Mouse (Mus musculus) embryo, embryonic 10.5 days (tissue): ENCODE results near the gene Lmln.
"Not testable (repeated sequence)": the region's sequence is repeated elsewhere in the genome, so short reads cannot be mapped to it uniquely, and the experiment has no call there.

Experiments
- DNase-seq: peaks from one replicate; pipeline ENCODE4 v3.0.0-alpha.2; 2015; ENCODE audit warnings: low spot score

Gene Lmln

DNA sequence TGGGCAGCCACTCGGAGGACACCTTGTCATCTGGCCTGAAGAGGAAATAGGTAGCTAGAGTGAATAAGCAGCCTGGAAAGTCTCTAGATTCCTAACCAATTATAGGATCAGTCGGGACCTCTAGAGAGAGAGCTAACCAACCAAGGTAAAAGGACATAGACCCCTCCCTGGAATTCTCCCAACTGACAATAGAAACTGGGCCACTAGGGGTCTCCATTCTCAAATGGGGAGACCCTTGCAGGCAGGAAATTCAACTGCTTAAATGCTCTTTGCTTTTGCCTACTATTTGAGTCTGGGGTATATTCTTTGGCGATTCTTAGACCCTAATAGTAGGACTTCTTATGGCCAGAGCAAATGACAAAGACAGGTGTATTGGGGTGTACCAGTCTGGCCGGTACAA lies 72.8 kb downstream of the Lmln start:
- DNase-seq, result peak; percentile 52

DNA sequence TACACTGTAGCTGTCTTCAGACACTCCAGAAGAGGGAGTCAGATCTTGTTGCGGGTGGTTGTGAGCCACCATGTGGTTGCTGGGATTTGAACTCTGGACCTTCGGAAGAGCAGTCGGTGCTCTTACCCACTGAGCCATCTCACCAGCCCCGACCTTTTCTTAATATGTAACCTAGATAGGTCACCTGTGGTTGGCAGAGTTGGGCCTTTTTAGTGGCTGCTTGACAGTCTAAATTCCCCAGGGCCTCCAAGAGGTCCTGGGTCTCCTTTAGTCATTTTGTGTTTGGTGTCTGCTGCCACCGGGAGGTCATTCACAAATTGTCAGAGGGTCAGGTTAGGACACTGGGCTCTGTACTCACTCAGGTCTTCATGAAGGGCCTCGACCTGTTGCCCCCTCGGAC lies 76.7 kb downstream of the Lmln start:
- DNase-seq, result not testable (repeated sequence)

DNA sequence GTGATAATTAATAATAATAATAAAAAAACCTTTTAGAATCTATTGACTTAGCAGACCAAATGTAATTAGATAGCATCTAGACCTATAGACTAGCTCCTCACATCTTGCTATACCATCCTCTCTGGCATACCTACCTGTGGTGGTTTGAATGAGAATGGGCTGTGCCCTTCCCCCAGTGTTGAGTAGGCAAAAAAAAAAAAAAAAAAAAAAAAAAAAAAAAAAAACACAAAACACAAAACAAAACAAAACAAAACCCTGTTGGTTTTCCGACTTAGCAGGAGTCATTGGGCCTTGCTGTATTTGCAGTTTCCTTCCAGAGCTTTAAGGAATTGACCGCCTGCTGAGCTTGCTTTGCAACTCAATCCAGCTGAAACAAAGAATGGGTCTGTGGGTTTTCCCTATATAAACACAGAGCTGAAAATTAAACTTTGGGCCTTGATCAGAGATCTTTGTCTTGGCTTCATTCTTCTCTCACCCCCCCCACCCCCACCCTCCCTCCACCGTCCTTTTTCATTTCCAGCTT lies 79.5 kb downstream of the Lmln start:
- no peak for DNase-seq

DNA sequence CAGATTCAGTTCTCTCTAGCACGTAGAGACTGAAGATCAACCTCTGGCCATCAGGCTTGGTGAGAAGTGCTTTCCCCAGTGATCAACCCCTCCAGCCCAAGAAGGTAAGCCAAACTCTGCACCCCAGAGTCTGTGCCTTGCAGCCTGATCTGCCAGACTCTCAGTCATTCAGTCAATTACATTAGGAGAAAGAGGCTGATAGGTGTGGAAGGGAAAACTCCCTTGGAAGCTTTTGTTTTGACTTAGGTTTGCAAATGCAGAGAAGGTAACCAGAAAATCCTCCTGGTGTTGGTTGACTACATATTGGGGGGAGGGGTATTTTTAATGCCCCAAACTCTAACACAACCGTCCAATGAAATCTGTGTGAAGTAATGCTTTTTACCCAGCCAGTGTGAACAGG lies 81.1 kb downstream of the Lmln start:
- DNase-seq, result no peak

DNA sequence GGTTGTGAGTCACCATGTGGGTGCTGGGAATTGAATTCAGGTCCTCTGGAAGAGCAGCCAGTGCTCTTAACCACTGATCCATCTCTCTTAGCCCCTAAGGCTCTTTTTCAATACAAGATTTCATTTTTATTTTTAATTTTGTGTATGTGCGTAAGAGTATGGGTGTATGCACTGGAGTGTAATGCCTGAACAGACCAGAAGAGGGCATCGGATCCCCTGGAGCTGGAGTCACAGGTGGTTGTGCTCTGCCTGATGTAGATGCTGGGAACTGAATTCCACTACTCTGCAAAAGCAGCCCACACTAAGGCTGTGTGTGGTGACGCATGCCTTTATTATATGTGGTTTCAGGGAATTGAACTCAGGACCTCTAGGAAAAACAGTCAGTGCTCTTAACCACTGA lies 83.9 kb downstream of the Lmln start:
- no peak for DNase-seq

DNA sequence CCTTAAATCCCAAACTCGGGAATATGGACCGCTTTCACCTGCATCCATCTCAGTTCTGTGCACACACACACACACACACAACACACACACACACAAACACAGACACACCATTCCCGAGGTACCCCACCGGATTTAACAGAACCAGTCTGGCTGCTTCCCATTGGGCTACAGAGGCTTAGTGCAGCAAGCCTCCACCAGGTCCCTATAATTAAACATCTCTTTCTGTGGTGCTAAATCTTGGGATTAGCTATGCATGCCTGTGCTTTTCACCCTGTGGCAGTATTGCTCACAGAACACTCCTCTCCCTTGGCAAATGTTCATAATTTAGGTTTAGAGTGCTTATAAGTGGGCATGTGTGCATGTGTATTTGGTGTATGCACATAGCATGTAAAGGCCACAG lies 85.8 kb downstream of the Lmln start:
- DNase-seq, result no peak

DNA sequence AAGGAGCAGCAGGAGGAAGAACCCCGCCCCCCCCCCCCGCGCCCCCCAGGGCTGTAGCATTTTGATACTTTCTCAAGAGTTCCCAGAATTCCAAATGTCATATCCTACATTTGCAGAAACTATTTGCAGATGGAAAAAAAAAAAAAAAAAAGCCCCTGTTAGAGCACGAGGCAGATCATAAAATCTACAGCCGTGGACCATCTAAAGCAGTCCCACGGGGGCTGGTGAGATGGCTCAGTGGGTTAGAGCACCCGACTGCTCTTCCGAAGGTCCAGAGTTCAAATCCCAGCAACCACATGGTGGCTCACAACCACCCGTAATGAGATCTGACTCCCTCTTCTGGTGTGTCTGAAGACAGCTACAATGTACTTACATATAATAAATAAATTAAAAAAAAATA lies 88.6 kb downstream of the Lmln start:
- DNase-seq, result not testable (repeated sequence)

DNA sequence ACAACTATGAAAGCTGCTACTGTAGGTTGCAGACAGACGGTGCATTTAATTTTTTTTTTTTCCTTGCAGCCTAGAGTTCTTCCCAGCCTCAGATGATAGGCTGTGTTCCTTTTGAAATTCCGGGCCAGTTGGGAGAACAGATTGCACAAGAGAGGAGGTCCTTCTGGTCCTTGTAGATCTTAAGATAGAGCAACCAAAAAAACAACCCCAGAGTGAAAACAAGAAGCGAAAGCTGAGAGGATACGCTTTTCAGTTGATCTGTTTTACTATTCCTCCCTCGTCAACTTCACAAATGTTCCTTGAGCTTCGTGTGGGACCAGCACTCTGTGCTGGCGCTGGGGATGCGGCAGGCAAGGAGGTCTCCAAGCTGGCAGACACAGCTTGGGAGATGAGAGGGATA lies 89.2 kb downstream of the Lmln start:
- DNase-seq, result no peak

DNA sequence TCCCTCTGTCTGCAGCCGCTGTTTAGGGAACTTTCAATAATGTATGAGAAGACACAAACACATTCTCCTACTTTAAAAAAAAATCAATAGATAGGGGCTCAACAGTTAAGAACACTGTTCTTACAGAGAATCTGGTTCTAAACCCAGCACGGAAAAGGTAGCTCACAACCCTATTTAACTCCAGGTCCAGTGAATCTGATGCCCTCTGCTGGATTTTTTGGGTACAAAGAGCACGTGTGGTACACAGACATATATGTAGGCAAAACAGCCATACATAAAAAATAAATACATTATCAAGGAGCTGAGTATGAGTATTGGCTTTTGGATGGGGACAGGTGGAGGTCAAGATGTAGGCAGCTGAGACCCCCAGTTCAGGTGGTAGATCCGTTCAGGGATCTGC lies 92.7 kb downstream of the Lmln start:
- DNase-seq, result peak; percentile 64

DNA sequence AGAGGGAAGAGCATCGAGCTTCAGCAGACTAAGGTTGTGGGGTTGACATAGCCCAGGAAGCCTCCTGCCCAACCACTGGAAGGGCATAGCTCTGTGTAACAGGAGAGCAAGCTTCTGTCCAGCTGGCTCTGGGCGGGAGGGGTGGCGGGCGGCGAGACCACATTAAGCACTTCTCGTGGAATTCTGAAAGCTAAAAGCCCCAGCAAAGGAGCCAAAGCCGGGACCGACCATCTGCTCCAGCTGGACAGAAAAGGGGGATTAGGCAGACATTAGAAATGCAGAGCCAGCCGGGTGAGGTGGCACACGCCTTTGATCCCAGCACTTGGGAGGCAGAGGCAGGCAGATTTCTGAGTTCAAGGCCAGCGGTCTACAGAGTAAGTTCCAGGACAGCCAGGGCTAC lies 95.7 kb downstream of the Lmln start:
- no peak for DNase-seq

DNA sequence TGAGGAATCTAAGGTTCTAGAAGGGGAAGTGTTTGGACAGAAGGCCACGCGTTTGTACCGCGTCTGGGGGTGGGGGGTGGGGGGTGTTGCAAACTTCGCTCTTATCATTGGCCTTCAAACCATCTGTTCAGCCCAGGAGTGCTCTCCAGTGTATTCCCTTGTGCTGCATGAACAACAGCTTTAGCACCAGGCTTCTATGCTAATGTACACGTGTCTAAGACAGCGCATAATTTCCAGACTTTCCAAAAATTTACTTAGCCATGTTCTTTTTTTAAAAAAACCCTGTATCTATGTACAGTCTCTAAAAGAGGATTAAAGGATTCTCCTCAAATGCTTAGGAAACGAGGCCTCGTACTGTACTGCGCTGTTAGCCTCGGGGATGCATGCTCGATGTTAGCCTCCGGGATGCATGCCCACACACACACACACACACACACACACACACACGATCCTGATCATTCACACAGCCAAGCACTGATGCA lies 96.3 kb downstream of the Lmln start:
- no peak for DNase-seq

DNA sequence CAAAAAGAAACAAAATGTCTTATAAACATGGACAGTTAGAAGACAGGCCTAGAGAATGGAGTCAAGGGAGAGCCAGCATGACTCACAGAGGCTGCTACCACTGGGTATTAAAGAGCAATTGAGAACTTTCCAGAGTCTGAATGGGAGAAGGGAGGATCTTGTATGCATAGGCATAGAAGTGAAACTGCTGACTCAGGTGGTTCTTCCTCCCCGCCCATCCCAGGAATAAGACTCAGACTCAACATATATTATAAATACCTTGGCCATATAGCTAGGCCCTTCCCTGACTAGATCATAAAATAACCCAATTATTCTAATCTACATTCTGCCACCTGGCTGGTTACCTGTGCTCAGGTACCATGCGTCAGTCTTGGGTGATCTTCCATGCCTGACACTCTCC lies 97.0 kb downstream of the Lmln start:
- DNase-seq, result no peak

DNA sequence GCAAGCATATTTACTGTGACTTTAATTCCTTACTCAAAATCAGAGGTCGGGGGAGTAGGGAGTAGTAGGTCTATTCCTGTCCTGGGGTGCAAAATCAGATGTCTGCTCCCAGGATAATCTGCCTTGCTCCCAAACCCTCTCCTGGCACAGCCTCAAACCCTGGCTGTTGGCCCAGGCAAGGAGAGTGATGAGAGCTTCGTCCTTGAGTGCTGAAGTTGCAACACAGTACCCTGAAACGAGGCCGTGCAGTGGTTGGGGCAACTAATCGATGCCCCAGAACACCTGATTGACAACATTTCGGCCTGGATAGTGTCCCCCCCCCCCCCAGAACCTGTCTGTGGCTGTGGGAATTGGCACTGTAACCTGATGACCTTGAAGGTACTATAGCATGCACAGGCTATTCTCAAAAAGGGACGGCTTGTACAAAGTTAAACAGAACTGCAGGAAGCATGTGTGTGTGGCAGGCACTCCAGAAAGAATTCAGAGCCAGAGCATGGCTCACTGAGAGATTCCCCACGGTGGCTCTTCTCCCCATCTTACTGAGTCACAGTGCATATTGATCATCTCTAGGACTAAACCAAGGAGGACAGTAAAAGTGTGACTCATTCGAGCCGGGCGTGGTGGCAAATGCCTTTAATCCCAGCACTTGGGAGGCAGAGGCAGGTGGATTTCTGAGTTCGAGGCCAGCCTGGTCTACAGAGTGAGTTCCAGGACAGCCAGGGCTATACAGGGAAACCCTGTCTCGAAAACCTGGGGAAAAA lies 101.2 kb downstream of the Lmln start:
- DNase-seq, result no peak

DNA sequence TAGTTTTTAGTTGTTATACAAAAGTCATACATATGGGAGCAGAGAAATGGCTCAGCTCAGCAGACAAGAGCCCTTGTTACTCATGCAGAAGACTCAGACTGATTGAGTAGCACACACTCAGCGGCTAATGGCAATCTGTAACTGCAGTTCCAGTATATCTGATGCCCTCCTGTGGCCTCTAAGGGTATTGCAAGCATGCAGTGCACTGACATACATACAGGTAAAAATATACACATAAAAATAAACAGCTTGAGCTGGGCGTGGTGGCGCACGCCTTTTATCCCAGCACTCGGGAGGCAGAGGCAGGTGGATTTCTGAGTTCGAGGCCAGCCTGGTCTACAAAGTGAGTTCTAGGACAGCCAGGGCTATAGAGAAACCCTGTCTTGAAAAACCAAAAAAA lies 104.0 kb downstream of the Lmln start:
- peak; percentile 67 for DNase-seq

DNA sequence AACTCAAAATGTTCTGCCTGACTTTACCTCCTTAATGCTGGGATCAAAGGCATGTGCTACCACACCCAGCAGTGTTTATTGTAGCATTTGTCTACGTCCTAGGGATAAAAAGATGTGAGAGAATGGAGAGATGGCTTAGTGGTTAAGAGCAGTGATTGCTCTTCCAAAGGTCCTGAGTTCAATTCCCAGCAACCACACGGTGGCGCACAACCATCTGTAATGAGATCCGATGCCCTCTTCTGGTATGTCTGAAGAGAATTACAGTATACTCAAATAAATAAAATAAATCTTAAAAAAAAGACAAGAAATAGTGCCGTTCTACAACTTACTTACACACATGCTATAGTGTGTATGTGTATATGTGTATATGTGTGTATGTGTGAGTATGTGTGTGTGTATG lies 105.2 kb downstream of the Lmln start:
- DNase-seq, result no peak

DNA sequence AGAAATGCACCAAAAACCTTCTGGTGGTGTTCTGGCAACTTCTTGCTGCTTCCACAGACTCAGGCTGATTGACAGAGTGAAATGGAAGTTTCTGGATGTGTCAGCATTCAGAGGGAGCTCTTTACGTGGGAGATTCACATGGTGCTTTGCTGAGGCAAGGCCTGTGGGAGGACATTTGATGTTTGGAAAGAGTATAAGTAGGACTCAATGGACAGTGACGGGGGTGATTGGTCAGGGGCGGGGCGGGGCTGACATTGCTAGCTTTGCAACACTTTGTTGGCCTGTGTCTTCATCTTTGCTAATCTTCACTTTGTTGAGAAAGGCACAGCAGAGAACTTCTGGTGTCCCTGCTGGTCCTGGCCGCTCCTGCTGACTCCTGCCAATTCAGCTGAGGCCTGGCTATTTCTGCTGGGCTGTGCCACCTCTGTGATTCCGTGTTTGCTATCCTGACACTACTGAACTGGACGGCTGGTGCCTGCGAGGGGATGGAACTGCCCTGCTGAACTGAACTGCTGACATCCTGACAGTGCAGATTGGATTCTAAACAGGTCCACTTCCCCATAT lies 107.2 kb downstream of the Lmln start:
- no peak for DNase-seq

DNA sequence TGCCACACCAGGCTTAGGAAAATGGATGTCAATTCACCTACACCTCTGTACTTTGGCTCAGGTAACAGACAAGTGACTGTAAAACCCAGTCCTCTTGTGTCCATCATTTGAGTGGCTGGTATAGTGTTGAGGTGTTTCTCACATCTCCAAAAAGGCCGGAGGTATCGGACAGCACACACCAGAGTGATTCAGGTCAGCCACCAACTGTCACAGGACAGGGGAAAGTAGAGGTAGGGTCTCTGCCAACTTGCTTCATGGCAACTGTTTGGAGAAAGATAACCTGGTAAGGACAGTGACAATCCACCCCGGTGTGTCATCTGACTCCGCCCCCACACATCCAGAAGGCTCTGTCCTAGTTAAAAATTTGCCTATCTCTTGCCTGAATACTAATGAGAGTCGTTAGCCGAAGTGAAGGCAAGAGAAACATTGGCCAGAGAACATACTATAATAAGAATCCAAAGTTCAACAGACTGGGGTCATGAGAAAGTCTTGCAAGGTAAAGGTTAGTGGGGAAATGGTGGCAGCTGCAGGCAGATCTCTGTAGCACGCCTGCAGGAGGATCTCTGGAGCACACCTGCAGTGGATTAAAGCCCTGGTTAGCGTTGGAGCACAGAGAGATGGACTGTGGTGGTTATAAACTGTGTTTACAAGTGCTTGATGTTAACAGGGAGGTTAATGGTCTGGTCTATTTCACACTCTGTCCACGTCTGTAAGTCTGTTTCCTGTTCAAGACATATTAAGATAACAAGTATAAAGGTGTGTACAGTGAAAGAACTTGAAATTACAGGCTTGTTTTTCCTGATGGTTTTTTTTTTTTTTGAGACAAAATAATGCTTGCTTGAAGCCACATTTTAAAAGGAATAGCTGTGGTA lies 108.6 kb downstream of the Lmln start:
- no peak for DNase-seq

DNA sequence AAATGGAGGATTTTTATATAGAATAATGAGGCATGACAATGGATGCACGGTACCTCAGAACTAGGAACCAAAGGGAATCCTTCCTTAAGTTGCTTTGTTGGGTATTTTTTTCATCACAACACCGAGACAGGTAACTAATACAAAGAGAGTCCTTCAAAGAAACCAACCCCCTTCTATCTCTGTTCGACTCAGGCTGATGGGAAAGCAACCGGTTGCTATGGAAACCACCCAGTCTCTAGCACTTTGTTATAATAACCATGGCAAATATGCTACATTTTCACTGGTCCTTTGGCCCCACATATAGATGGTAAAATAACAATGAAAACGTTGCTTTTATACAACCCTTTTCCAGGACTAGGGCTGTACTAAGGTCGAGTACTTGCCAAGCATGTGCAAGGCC lies 109.5 kb downstream of the Lmln start:
- no peak for DNase-seq

DNA sequence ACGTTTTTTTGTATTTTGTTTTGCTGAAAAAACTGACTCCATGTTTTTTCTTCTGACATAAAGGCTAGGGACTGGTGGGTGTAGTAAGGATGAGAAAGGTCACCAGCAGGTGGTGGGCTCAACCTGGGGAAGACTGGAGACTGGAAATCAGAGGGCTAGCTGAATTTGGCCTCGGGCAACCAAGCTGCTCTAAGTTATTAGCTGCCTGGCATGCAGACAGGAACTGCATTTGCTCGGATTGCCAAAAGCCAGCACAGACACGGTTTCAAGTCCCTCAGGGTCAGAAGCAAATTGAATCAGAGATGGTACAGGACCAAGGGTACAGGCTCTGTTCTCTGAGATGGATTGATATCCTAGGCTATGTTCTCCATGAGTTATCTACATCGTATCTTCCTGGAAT lies 110.8 kb downstream of the Lmln start:
- no peak for DNase-seq

DNA sequence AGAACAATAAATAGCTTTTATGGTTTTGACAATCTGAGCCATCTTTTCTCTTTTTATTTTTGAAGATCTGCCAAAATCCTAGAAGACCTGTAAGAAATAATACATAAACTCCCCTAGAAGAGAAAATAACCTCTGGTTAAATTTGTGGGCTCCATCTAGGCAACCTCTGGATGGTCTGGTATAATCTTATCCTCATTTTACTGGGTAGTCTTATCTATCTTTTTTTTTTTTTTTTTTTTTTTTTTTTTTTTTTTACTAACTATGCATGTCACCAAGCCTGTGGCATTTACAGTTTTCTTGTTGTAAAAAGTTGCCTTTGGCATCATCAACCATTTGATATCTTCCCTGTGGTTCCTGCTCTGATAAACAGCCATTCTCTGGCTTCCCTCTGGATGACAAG lies 112.4 kb downstream of the Lmln start:
- DNase-seq, result no peak

DNA sequence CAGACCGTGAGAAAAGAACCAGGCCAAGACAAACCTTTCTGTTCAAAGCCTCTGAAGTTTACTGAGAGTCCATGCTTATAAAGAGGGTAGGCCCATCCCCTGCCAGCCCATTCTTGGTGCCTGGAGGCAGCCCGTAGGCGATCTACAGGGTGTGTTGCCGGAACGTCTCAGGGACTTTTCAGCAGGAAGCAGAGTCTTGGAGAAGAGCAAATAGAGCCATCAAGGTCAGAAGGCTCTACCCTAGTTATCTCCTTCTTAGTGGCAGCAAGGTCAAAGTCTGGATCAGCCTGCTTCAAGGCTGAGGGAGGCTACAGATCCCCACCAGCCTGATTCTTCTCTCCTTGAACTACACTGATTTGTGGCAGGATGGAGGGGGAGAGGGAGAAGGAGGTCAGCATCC lies 114.5 kb downstream of the Lmln start:
- not testable (repeated sequence) for DNase-seq
